Mouse (Mus musculus): ENCODE results near the gene Bco1. TPM values are rescaled to one million over a fixed set of nuclear protein-coding genes. Genes with fewer than 3 reads are reported as not detected.

Bco1 gene
- polyA plus RNA-seq, 1 experiment from 2014 or later: 0.34 TPM

- Histone ChIP-seq H3K4me1 (replicated peaks) (no peaks in the 10 kb centered on the region), H3K4me2 (no peak overlapping the region), H3K36me3 (no peaks in the 10 kb centered on the region), H3K4me3 (no peak overlapping the region), H3K27me3 (replicated peaks) (peaks cover 14% of the 10 kb centered on the region), H3K9me3 (replicated peaks) (peaks cover 7% of the 10 kb centered on the region; the same call in 1 of the 2 replicates), H3K27ac (ENCODE audit: poor library complexity, severe bottlenecking) (no peak overlapping the region), H3K9ac (no peak overlapping the region)
- WGBS: 70% methylated on average over 11 of the region's 11 CpGs
- no peak for ATAC-seq (ENCODE audit: insufficient number of reproducible peaks, low FRiP score)
Observed at GRCm38 (mm10) chr8:117067396-117067795, 28.3 kb upstream of the Bco1 start.

DNA sequence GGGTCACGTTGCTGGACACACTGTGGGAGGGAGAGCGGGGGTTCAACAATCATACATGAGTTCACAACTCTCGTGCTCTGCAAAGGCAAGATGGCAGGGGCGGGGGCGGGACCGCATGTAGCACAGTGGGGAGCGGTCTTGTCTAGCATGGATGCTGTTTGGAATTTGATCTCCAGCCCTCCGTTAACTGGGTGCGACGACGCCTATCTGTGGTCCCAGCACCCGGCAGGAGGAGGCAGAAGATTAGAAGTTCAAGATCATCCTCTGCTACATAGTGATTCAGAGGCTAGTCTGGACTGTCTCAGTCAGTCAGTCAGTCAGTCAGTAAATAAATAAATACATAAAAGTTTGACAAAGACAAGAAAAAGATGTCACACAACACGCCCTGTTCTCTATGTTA is 27.4 kb upstream of the Bco1 start:
- Histone ChIP-seq H3K27me3 (replicated peaks) (peaks cover 14% of the 10 kb centered on the region), H3K4me2 (no peak overlapping the region), H3K9ac (no peak overlapping the region), H3K36me3 (no peaks in the 10 kb centered on the region), H3K27ac (ENCODE audit: poor library complexity, severe bottlenecking) (no peak overlapping the region), H3K4me1 (replicated peaks) (no peaks in the 10 kb centered on the region), H3K4me3 (no peak overlapping the region), H3K9me3 (replicated peaks) (0 out of 2 replicates have a peak, but pooled peaks cover 6% of the 10 kb centered on the region)
- no peak for ATAC-seq (ENCODE audit: insufficient number of reproducible peaks, low FRiP score)
- 62% methylated on average over 13 of the region's 13 CpGs for WGBS

- Histone ChIP-seq H3K36me3 (no peaks in the 10 kb centered on the region), H3K27ac (ENCODE audit: poor library complexity, severe bottlenecking) (no peak overlapping the region), H3K9me3 (replicated peaks) (0 out of 2 replicates have a peak, but pooled peaks cover 6% of the 10 kb centered on the region), H3K9ac (no peak overlapping the region), H3K4me1 (replicated peaks) (peaks cover 7% of the 10 kb centered on the region; the same call in 1 of the 2 replicates), H3K4me2 (no peak overlapping the region), H3K27me3 (replicated peaks) (peaks cover 8% of the 10 kb centered on the region; the same call in 1 of the 2 replicates), H3K4me3 (no peak overlapping the region)
- ATAC-seq (ENCODE audit: insufficient number of reproducible peaks, low FRiP score): no peak
- 79% methylated on average over 1 of the region's 1 CpGs for WGBS
Observed at GRCm38 (mm10) chr8:117069708-117070107, 25.9 kb upstream of the Bco1 start.

DNA sequence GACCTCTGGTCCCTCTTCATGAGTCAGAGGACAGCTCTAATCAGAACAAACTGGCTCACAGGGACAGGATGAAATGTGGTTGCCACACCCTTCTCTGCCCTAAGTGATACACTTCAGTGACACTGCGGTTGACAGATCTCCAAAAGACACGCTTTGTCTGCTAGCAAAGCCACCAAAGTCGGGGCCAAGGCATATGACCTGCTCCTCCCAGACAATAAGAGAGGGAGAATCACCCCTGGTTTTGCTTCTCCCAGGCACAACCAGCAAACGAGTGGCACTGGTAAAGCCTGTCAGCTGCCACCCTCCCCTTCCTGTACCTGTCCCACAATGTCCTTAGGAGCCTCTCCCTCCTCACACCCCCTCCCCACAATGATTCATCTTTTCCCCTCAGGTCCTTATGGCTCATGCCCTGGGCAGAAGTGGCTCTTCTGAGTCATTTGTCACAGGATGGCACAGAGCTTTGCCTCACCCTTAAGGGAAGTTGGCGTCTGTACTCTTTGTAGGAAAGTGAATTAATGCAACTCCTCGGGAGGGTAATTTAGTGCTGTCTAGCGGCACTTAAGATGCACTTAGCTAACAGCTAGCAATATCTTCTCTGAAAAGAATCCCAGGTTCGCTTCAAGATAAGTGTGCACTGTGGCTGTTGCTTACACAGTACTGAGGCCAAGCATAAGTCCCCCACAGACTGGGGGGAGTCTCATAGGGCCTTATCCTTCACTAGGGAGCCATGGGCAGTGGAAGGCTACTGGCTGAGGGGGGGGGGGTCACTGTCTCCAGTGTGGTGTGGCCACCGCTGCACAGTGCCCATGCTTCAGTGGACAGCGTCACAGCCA is 21.1 kb upstream of the Bco1 start:
- ATAC-seq (ENCODE audit: insufficient number of reproducible peaks, low FRiP score): peak; percentile 47; the same call in 1 of the 2 replicates
- WGBS: 53% methylated on average over 10 of the region's 10 CpGs
- no peak overlapping the region for H3K9ac ChIP-seq
- H3K4me2 ChIP-seq: no peak overlapping the region
- H3K4me3 ChIP-seq: no peak overlapping the region
- H3K27me3 ChIP-seq (replicated peaks): no peaks in the 10 kb centered on the region
- no peaks in the 10 kb centered on the region for H3K36me3 ChIP-seq
- 0 out of 2 replicates have a peak, but pooled peaks cover 6% of the 10 kb centered on the region for H3K9me3 ChIP-seq (replicated peaks)
- no peak overlapping the region for H3K27ac ChIP-seq (ENCODE audit: poor library complexity, severe bottlenecking)
- H3K4me1 ChIP-seq (replicated peaks): peaks cover 10% of the 10 kb centered on the region; the same call in 1 of the 2 replicates

GRCm38 (mm10) chr8:117078367-117078926 is 17.2 kb upstream of the Bco1 start:
- Histone ChIP-seq H3K4me2 (no peak overlapping the region), H3K36me3 (no peaks in the 10 kb centered on the region), H3K27ac (ENCODE audit: poor library complexity, severe bottlenecking) (no peak overlapping the region), H3K9me3 (replicated peaks) (no peaks in the 10 kb centered on the region), H3K4me1 (replicated peaks) (peaks cover 23% of the 10 kb centered on the region), H3K27me3 (replicated peaks) (no peaks in the 10 kb centered on the region; the same call in 1 of the 2 replicates), H3K9ac (no peak overlapping the region), H3K4me3 (no peak overlapping the region)
- ATAC-seq (ENCODE audit: insufficient number of reproducible peaks, low FRiP score): no peak
- 74% methylated on average over 7 of the region's 7 CpGs for WGBS

GRCm38 (mm10) chr8:117079652-117080051 is 16.0 kb upstream of the Bco1 start:
- Histone ChIP-seq H3K27ac (ENCODE audit: poor library complexity, severe bottlenecking) (no peak overlapping the region), H3K4me3 (no peak overlapping the region), H3K4me2 (no peak overlapping the region), H3K9me3 (replicated peaks) (no peaks in the 10 kb centered on the region), H3K9ac (no peak overlapping the region), H3K36me3 (no peaks in the 10 kb centered on the region), H3K27me3 (replicated peaks) (no peaks in the 10 kb centered on the region; the same call in 1 of the 2 replicates), H3K4me1 (replicated peaks) (peaks cover 26% of the 10 kb centered on the region)
- WGBS: 86% methylated on average over 14 of the region's 14 CpGs
- ATAC-seq (ENCODE audit: insufficient number of reproducible peaks, low FRiP score): no peak

- no peak within 1 kb of the TSS for H3K9ac ChIP-seq
- no peak within 1 kb of the TSS for H3K27ac ChIP-seq (ENCODE audit: poor library complexity, severe bottlenecking)
- 81% methylated on average over 8 of the region's 8 CpGs for WGBS
- H3K4me3 ChIP-seq: no peak within 1 kb of the TSS
- H3K27me3 ChIP-seq (replicated peaks): no peaks in the 10 kb centered on the region; the same call in 1 of the 2 replicates
- H3K9me3 ChIP-seq (replicated peaks): no peaks in the 10 kb centered on the region
- no peak within 1 kb of the TSS for H3K4me2 ChIP-seq
- H3K4me1 ChIP-seq (replicated peaks): peaks cover 40% of the 10 kb centered on the region
- no peaks in the 10 kb centered on the region for H3K36me3 ChIP-seq
- ATAC-seq (ENCODE audit: insufficient number of reproducible peaks, low FRiP score): no peak
Observed at GRCm38 (mm10) chr8:117082399-117082872, 13.2 kb upstream of the Bco1 start, which contains the start of gene Pkd1l2. Gene Pkd1l2, minus strand, starts transcription at chr8:117082449.

GRCm38 (mm10) chr8:117082947-117083559 is 12.6 kb upstream of the Bco1 start:
- H3K4me3 ChIP-seq: no peak overlapping the region
- no peak overlapping the region for H3K4me2 ChIP-seq
- H3K27ac ChIP-seq (ENCODE audit: poor library complexity, severe bottlenecking): no peak overlapping the region
- ATAC-seq (ENCODE audit: insufficient number of reproducible peaks, low FRiP score): no peak
- 43% methylated on average over 9 of the region's 9 CpGs for WGBS
- no peaks in the 10 kb centered on the region for H3K36me3 ChIP-seq
- H3K9me3 ChIP-seq (replicated peaks): no peaks in the 10 kb centered on the region
- H3K9ac ChIP-seq: no peak overlapping the region
- peaks cover 40% of the 10 kb centered on the region for H3K4me1 ChIP-seq (replicated peaks)
- no peaks in the 10 kb centered on the region; the same call in 1 of the 2 replicates for H3K27me3 ChIP-seq (replicated peaks)

DNA sequence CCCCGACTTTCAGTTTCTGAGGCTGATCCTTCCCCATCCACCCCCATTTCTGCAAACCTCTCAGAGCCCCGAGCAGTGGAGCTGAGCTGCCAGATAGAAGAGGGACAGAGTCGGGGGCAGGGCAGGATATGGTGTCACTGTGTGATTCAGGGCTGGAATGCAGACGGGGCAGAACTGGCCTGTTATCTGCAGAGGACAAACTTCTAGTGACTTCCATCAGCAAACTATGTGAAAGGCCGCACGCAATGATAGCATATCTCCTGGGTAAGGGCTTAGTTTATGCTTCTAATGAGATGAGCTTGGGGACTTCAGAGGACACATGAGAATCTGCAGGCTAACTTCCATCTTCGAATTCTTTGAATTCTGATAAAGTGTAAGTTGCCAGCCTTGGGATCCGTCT is 10.1 kb upstream of the Bco1 start:
- peak; percentile 87 for ATAC-seq (ENCODE audit: insufficient number of reproducible peaks, low FRiP score)

GRCm38 (mm10) chr8:117087036-117087435 is 8.6 kb upstream of the Bco1 start:
- Histone ChIP-seq H3K36me3 (no peaks in the 10 kb centered on the region), H3K9me3 (replicated peaks) (no peaks in the 10 kb centered on the region), H3K27me3 (replicated peaks) (no peaks in the 10 kb centered on the region; the same call in 1 of the 2 replicates), H3K4me1 (replicated peaks) (peaks cover 35% of the 10 kb centered on the region), H3K4me2 (no peak overlapping the region), H3K9ac (no peak overlapping the region), H3K27ac (ENCODE audit: poor library complexity, severe bottlenecking) (no peak overlapping the region), H3K4me3 (no peak overlapping the region)
- no peak for ATAC-seq (ENCODE audit: insufficient number of reproducible peaks, low FRiP score)

More for the DNA sequence above, 10.1 kb upstream of the Bco1 start:
- Histone ChIP-seq H3K27ac (ENCODE audit: poor library complexity, severe bottlenecking) (peak overlapping the region; percentile 70), H3K9ac (no peak overlapping the region), H3K9me3 (replicated peaks) (no peaks in the 10 kb centered on the region), H3K27me3 (replicated peaks) (no peaks in the 10 kb centered on the region; the same call in 1 of the 2 replicates), H3K4me3 (no peak overlapping the region), H3K36me3 (no peaks in the 10 kb centered on the region), H3K4me1 (replicated peaks) (peaks cover 40% of the 10 kb centered on the region), H3K4me2 (peak overlapping the region; percentile 25; the same call in 1 of the 2 replicates)
- WGBS: 6% methylated on average over 8 of the region's 8 CpGs

- 41% methylated on average over 4 of the region's 4 CpGs for WGBS
- no peak for ATAC-seq (ENCODE audit: insufficient number of reproducible peaks, low FRiP score)
- peaks cover 24% of the 10 kb centered on the region for H3K4me1 ChIP-seq (replicated peaks)
Observed at GRCm38 (mm10) chr8:117089802-117090201, 5.9 kb upstream of the Bco1 start.

More at GRCm38 (mm10) chr8:117089802-117090201, 5.9 kb upstream of the Bco1 start:
- Histone ChIP-seq H3K4me3 (no peak overlapping the region), H3K4me2 (no peak overlapping the region), H3K36me3 (no peaks in the 10 kb centered on the region), H3K27ac (ENCODE audit: poor library complexity, severe bottlenecking) (no peak overlapping the region), H3K9me3 (replicated peaks) (no peaks in the 10 kb centered on the region), H3K27me3 (replicated peaks) (no peaks in the 10 kb centered on the region), H3K9ac (no peak overlapping the region)
